Mouse (Mus musculus): ENCODE measurements around the gene Gsc2. TPM values are rescaled to one million over a fixed set of nuclear protein-coding genes. Genes with fewer than 3 reads are reported as not detected.
"Not testable (repeated sequence)": the region's sequence is repeated elsewhere in the genome, so short reads cannot be mapped to it uniquely, and the experiment has no call there.

The Gsc2 gene
- polyA plus RNA-seq (2015; fragmentation: Nextera tagmentation; extraction: Ambion mirVana): 0.30 TPM in 1 of 2 replicates, not detected in the other

DNA sequence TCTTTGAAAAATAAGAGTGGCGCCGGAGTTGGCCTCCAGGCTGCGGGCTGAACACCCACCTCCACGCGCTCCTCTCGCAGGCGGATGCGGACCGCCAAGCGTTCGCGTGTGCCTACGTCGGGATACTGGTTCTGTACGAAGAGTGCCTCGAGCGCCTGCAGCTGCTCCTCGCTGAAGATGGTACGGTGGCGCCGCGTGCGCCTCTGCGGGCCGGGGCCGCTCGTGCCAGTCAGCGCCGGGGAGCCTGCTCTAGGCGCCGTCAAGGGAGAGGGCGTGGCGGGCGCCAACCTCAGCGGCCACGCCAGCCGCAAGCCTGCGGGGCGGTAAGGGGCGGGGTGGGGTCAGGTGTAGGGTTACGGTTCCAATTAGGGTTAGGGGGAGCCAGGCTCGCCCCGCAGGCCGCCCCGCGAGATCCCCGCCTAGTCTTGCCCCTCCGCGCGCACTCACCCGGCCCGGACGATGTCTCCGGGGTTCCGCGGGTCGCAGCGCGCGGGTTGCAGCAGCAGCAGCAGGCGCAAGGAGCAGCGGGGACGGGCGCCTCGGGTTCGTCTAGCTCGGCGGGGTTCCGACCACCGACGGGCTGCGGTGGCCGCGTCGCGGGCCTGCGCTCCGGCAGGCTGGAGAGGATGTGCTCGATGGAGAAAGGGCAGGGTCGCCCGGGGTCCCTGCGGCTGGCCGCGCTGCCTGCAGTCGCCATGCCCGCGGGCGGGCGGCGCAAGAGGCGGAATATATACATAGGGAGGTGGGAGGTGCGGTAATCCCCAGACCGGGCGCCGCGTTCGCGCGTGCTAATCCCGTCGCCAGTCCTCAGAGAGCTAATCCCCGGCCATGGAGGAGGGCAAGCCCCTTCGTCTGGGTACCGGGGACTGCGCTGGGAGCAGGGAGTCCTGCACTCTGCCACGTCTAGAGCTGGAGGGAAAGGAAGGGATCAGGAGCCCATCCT, at the start of gene Gsc2:
TSS of gene Gsc2 (minus strand) at position 753 of the 943 bp plus-strand sequence.
- Histone ChIP-seq H3K4me2 (ENCODE audit: low read length) (peak within 1 kb of the TSS; percentile 52), H3K36me3 (ENCODE audit: control insufficient read depth, insufficient read depth) (no peaks in the 10 kb centered on the region), H3K27me3 (replicated peaks; ENCODE audit: control insufficient read depth, insufficient read depth, low read length) (peaks cover 59% of the 10 kb centered on the region), H3K9me3 (ENCODE audit: control insufficient read depth, low read length) (no peaks in the 10 kb centered on the region), H3K4me1 (replicated peaks; ENCODE audit: control insufficient read depth, insufficient read depth, low read length) (peaks cover 22% of the 10 kb centered on the region), H3K4me3 (replicated peaks; ENCODE audit: low read length) (peak within 1 kb of the TSS; percentile 36), H3K9ac (replicated peaks; ENCODE audit: low read depth, low read length) (peak within 1 kb of the TSS; percentile 26), H3K27ac (ENCODE audit: low read length) (no peak within 1 kb of the TSS)
- under 1% methylated on average over 103 of the region's 106 CpGs for WGBS
- ATAC-seq: peak; percentile 18; the same call in 1 of the 2 replicates

GRCm38 (mm10) chr16:17962091-17962490, 47.2 kb upstream of the Gsc2 start:
- Histone ChIP-seq H3K27me3 (replicated peaks; ENCODE audit: control insufficient read depth, insufficient read depth, low read length) (no peaks in the 10 kb centered on the region), H3K9ac (replicated peaks; ENCODE audit: low read depth, low read length) (no peak overlapping the region), H3K9me3 (ENCODE audit: control insufficient read depth, low read length) (no peaks in the 10 kb centered on the region), H3K4me3 (replicated peaks; ENCODE audit: low read length) (no peak overlapping the region), H3K4me1 (replicated peaks; ENCODE audit: control insufficient read depth, insufficient read depth, low read length) (no peaks in the 10 kb centered on the region), H3K4me2 (ENCODE audit: low read length) (no peak overlapping the region), H3K27ac (ENCODE audit: low read length) (no peak overlapping the region), H3K36me3 (ENCODE audit: control insufficient read depth, insufficient read depth) (no peaks in the 10 kb centered on the region)
- WGBS: 88% methylated on average over 7 of the region's 7 CpGs
- ATAC-seq: no peak

- not testable (repeated sequence) for H3K9ac ChIP-seq (replicated peaks; ENCODE audit: low read depth, low read length); H3K4me3 ChIP-seq (replicated peaks; ENCODE audit: low read length); H3K27ac ChIP-seq (ENCODE audit: low read length); H3K27me3 ChIP-seq (replicated peaks; ENCODE audit: control insufficient read depth, insufficient read depth, low read length); H3K9me3 ChIP-seq (ENCODE audit: control insufficient read depth, low read length); H3K36me3 ChIP-seq (ENCODE audit: control insufficient read depth, insufficient read depth); H3K4me1 ChIP-seq (replicated peaks; ENCODE audit: control insufficient read depth, insufficient read depth, low read length); ATAC-seq; H3K4me2 ChIP-seq (ENCODE audit: low read length)
- WGBS: 95% methylated on average over 15 of the region's 17 CpGs
Observed at GRCm38 (mm10) chr16:17956052-17956638, 41.3 kb upstream of the Gsc2 start.

GRCm38 (mm10) chr16:17951618-17952017, 36.8 kb upstream of the Gsc2 start:
- H3K9me3 ChIP-seq (ENCODE audit: control insufficient read depth, low read length): no peaks in the 10 kb centered on the region
- no peak for ATAC-seq
- H3K27me3 ChIP-seq (replicated peaks; ENCODE audit: control insufficient read depth, insufficient read depth, low read length): no peaks in the 10 kb centered on the region
- no peak overlapping the region for H3K4me2 ChIP-seq (ENCODE audit: low read length)
- H3K27ac ChIP-seq (ENCODE audit: low read length): no peak overlapping the region
- no peak overlapping the region for H3K4me3 ChIP-seq (replicated peaks; ENCODE audit: low read length)
- no peak overlapping the region for H3K9ac ChIP-seq (replicated peaks; ENCODE audit: low read depth, low read length)
- WGBS: 100% methylated on average over 4 of the region's 4 CpGs
- no peaks in the 10 kb centered on the region for H3K4me1 ChIP-seq (replicated peaks; ENCODE audit: control insufficient read depth, insufficient read depth, low read length)
- H3K36me3 ChIP-seq (ENCODE audit: control insufficient read depth, insufficient read depth): no peaks in the 10 kb centered on the region

- no peak overlapping the region for H3K9ac ChIP-seq (replicated peaks; ENCODE audit: low read depth, low read length)
- 25% methylated on average over 4 of the region's 4 CpGs for WGBS
- no peaks in the 10 kb centered on the region for H3K27me3 ChIP-seq (replicated peaks; ENCODE audit: control insufficient read depth, insufficient read depth, low read length)
- H3K4me3 ChIP-seq (replicated peaks; ENCODE audit: low read length): no peak overlapping the region
- ATAC-seq: no peak
- H3K4me2 ChIP-seq (ENCODE audit: low read length): no peak overlapping the region
- no peaks in the 10 kb centered on the region for H3K9me3 ChIP-seq (ENCODE audit: control insufficient read depth, low read length)
- H3K36me3 ChIP-seq (ENCODE audit: control insufficient read depth, insufficient read depth): no peaks in the 10 kb centered on the region
- no peaks in the 10 kb centered on the region for H3K4me1 ChIP-seq (replicated peaks; ENCODE audit: control insufficient read depth, insufficient read depth, low read length)
- no peak overlapping the region for H3K27ac ChIP-seq (ENCODE audit: low read length)
Observed at GRCm38 (mm10) chr16:17950068-17950467, 35.2 kb upstream of the Gsc2 start.

- ATAC-seq: 0 out of 2 replicates have a peak, but pooled peaks have one; percentile 45
- 14% methylated on average over 2 of the region's 2 CpGs for WGBS
- Histone ChIP-seq H3K4me1 (replicated peaks; ENCODE audit: control insufficient read depth, insufficient read depth, low read length) (no peaks in the 10 kb centered on the region), H3K4me3 (replicated peaks; ENCODE audit: low read length) (no peak overlapping the region), H3K9ac (replicated peaks; ENCODE audit: low read depth, low read length) (no peak overlapping the region), H3K36me3 (ENCODE audit: control insufficient read depth, insufficient read depth) (no peaks in the 10 kb centered on the region), H3K9me3 (ENCODE audit: control insufficient read depth, low read length) (no peaks in the 10 kb centered on the region), H3K27me3 (replicated peaks; ENCODE audit: control insufficient read depth, insufficient read depth, low read length) (no peaks in the 10 kb centered on the region), H3K27ac (ENCODE audit: low read length) (no peak overlapping the region), H3K4me2 (ENCODE audit: low read length) (no peak overlapping the region)
Observed at GRCm38 (mm10) chr16:17949421-17949877, 34.6 kb upstream of the Gsc2 start.

DNA sequence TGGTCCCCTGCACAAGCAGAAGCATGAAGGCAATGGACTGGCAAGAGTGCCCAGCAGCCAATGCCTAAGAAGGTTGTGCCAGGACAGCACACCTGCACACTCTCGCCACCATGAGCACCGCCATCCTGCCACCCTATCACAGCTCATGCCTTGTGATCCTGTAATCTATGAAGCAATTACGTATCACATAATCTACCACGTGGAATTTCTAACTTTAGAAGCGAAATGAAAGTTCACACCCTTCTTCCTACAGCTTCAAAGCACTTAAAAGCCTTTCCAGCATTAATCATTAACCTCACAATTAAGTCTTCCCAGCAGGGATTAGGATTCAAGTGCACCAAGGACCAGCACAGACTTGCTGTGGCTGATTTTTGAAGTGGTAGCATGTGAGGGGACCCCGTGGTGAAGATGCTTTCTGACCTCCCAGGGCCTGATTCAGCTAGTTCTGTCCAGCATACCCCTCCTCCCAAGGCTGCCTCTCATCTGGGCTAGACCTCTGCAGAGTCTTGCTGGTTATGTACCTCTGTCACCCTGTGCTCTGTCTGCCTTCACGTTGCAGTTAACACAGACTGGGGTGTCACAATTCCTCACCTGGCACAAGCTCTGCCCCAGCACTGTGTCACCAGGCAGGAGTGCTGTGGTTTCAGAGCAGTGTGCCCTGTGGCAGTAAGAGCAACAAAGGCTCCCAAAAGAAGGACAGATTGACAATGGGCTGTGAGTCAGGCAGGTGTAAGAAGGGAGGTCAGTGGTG, 30.4 kb upstream of the Gsc2 start:
- no peaks in the 10 kb centered on the region for H3K4me1 ChIP-seq (replicated peaks; ENCODE audit: control insufficient read depth, insufficient read depth, low read length)
- 59% methylated on average over 7 of the region's 7 CpGs for WGBS
- no peaks in the 10 kb centered on the region for H3K27me3 ChIP-seq (replicated peaks; ENCODE audit: control insufficient read depth, insufficient read depth, low read length)
- H3K9me3 ChIP-seq (ENCODE audit: control insufficient read depth, low read length): no peaks in the 10 kb centered on the region
- no peak overlapping the region for H3K9ac ChIP-seq (replicated peaks; ENCODE audit: low read depth, low read length)
- ATAC-seq: no peak
- no peak overlapping the region for H3K4me2 ChIP-seq (ENCODE audit: low read length)
- no peak overlapping the region for H3K27ac ChIP-seq (ENCODE audit: low read length)
- H3K4me3 ChIP-seq (replicated peaks; ENCODE audit: low read length): no peak overlapping the region
- no peaks in the 10 kb centered on the region for H3K36me3 ChIP-seq (ENCODE audit: control insufficient read depth, insufficient read depth)

DNA sequence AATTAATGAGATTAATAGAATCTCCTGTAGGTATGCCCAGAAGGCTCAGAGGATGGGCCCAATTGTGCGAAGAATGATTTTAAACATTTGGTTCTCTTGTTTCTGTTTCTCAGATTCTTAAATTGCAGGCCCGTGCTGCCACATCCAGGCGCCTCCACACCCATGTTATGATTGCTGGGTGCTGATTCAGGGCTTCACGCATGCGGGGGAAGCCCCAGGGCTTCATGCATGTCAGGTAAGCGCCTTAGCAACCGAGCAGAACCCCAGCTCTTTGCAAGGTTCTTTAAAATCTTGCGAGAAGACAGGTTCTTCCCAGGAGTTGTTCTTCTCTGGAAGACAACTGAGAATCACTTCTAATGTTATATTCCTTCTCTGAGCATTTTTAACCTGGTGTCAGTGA, 28.6 kb upstream of the Gsc2 start:
- WGBS: 76% methylated on average over 8 of the region's 8 CpGs
- no peak overlapping the region for H3K4me2 ChIP-seq (ENCODE audit: low read length)

GRCm38 (mm10) chr16:17939255-17939751, 24.4 kb upstream of the Gsc2 start:
- ATAC-seq: no peak
- Histone ChIP-seq H3K27ac (ENCODE audit: low read length) (no peak overlapping the region), H3K9ac (replicated peaks; ENCODE audit: low read depth, low read length) (no peak overlapping the region), H3K4me1 (replicated peaks; ENCODE audit: control insufficient read depth, insufficient read depth, low read length) (no peaks in the 10 kb centered on the region; the same call in 1 of the 2 replicates), H3K4me2 (ENCODE audit: low read length) (no peak overlapping the region), H3K9me3 (ENCODE audit: control insufficient read depth, low read length) (no peaks in the 10 kb centered on the region), H3K27me3 (replicated peaks; ENCODE audit: control insufficient read depth, insufficient read depth, low read length) (no peaks in the 10 kb centered on the region), H3K36me3 (ENCODE audit: control insufficient read depth, insufficient read depth) (no peaks in the 10 kb centered on the region), H3K4me3 (replicated peaks; ENCODE audit: low read length) (no peak overlapping the region)
- WGBS: 43% methylated on average over 9 of the region's 9 CpGs

More for the DNA sequence above, 28.6 kb upstream of the Gsc2 start:
- Histone ChIP-seq H3K4me3 (replicated peaks; ENCODE audit: low read length) (no peak overlapping the region), H3K27ac (ENCODE audit: low read length) (no peak overlapping the region), H3K36me3 (ENCODE audit: control insufficient read depth, insufficient read depth) (no peaks in the 10 kb centered on the region), H3K9ac (replicated peaks; ENCODE audit: low read depth, low read length) (no peak overlapping the region), H3K4me1 (replicated peaks; ENCODE audit: control insufficient read depth, insufficient read depth, low read length) (no peaks in the 10 kb centered on the region; the same call in 1 of the 2 replicates), H3K27me3 (replicated peaks; ENCODE audit: control insufficient read depth, insufficient read depth, low read length) (no peaks in the 10 kb centered on the region), H3K9me3 (ENCODE audit: control insufficient read depth, low read length) (no peaks in the 10 kb centered on the region)
- ATAC-seq: no peak

All from forebrain, embryonic 16.5 days (tissue).